Mouse (Mus musculus) c-Kit-negative CD71-positive TER-119-positive erythroid progenitor cells, embryonic 14.5 days (primary cell): Measurements from ENCODE around the gene Bcl7b.
"Not testable (repeated sequence)": the region's sequence is repeated elsewhere in the genome, so short reads cannot be mapped to it uniquely, and the experiment has no call there.

ENCODE experiments used
- DNase-seq: peaks from one replicate; pipeline ENCODE4 v3.0.0-alpha.2; 2013; ENCODE audit warnings: low read depth, low spot score

Bcl7b gene

DNA sequence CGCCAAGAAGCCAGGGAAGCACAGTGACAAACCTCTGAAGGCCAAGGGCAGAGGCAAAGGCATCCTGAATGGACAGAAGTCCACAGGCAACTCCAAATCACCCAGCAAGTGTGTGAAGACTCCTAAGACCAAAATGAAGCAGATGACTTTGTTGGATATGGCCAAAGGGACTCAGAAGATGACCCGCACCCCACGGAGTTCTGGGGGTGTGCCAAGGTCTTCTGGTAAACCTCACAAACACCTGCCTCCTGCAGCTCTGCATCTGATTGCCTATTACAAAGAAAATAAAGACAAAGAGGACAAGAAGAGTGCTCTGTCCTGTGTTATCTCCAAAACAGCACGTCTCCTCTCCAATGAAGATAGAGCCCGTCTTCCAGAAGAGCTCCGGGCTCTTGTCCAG is 48.8 kb downstream of the Bcl7b start:
- DNase-seq, result no peak

DNA sequence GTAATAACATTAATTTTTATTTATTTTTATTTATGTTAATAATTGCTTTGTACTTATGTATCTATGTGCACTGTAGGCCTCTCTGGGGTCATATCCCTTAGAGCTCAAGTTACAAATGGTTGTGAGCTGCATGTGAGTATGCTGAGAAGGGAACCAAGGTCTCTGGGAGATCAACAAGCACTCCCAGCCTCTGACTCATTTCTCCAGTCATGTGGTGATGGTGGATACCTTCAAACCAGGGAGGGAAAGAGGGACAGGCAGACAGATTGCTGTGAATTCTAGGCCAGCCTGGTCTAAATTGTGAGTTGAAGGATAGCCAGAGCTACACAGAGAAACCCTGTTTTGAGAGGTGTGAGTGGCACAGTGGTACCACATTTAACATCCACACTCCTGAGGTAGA is 52.9 kb downstream of the Bcl7b start:
- DNase-seq, result no peak

DNA sequence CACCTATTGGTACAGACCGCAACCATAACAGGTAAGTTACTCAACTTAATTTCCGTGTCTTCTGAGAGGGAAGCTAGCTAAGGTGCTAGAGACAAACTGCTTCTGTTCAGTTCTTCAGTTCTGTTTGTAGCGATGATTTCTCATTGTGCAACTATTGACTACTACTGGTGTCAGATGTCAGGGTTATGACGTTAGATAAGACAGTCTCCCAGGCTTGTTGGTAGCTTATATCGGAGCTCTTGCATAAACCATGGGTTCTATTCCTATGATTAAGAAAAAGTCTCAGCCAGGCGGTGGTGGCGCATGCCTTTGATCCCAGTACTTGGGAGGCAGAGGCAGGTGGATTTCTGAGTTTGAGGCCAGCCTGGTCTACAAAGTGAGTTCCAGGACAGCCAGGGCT is 54.0 kb downstream of the Bcl7b start:
- no peak for DNase-seq

DNA sequence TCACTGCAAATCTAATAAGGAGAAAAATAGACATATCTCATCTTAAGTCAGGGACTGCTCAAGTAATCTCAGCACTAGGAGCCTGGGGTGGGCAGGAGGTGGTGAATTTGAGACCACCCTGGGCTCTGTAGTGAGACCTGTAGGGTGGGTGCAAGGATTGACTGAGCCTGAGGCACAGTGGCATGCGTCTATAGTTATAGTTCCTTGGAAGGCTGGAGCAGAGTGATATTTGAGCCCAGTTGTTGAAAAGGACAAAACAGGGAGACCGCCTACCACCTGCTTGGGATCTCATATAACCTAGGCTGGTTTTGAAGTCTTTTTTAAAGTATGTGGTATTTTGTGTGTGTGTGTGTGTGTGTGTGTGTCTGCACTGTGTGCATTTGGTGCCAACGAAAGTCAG is 56.1 kb downstream of the Bcl7b start:
- DNase-seq, result no peak

DNA sequence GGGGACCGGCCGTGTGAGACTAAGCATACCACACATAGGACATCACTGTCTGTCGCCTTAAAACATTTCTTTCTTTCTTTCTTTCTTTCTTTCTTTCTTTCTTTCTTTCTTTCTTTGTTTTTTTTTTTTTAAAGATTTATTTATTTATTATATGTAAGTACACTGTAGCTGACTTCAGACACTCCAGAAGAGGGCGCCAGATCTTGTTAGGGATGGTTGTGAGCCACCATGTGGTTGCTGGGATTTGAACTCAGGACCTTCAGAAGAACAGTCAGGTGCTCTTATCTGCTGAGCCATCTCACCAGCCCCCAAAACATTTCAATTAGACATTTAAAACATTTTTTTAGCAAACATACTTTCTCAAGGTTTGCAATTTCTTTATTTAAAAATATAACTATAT is 57.8 kb downstream of the Bcl7b start:
- not testable (repeated sequence) for DNase-seq

DNA sequence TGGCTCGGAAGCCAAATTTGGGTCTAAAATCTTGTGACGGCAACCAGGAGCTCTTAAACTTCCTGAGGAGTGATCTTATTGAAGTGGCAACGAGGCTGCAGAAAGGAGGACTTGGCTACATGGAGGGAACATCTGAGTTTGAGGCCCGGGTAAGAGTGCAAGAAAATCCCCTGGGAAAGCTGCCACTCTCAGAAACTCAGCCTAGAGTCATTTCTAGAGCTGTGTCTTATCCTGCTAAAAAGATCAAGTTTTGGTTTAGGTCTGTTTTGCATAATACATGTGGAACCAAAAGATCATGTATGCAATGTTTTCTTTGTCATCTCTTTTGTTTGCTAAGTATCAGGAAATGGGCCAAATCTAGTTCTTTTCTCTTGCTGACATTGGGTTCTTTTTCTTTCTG is 62.1 kb downstream of the Bcl7b start:
- no peak for DNase-seq
